Mouse (Mus musculus) retina, postnatal 1 day (tissue): ENCODE data around the gene Olfr1089.

Experiments used
- DNase-seq: peaks from one replicate; pipeline ENCODE4 v3.0.0-alpha.2; 2012

The Olfr1089 gene

GRCm38 (mm10) chr2:86733601-86734000, at the start of gene Olfr1089:
Gene Olfr1089 (minus strand): TSS chr2:86733701.
- no peak for DNase-seq

DNA sequence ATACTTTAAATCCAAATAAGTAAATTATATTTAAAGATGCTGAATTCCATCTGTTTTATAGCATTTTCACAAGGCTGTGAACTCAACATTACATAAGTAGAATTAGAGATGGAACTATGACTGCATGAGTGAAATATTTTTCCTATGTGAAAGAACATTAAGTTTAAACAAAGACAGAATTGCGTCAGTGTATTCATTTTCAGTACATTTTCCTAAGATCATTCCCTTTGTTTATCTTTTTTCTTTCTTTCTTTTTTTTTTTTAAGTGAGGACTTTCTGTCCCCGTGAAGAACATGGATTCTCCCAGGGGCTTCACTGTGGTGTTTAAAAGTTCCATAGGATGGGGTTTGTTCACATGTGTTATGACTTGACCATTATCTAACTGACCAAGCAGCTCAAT, 48.7 kb upstream of the Olfr1089 start, which contains the start of gene Olfr1093:
Gene Olfr1093 (plus strand): TSS at position 301 of the 400 bp plus-strand sequence.
- no peak for DNase-seq

DNA sequence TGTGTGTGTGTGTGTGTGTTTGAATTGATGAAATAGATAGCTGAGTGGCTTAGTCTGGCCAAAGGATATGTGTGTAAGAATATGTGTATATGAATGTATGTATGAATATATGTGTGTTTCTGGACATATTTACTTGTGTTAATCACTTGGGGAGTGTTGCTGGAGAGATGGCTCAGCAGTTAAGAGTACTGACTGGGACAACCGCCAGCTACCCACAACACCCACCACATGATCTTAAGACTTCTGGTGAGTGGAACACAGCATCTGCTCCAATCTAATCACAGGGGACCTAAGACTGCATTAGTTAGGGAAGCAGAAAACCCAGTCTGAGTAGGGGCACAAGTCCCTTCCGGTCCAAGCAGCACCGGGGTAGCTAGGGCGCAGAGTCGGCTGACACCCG, 27.5 kb upstream of the Olfr1089 start:
- DNase-seq: no peak

DNA sequence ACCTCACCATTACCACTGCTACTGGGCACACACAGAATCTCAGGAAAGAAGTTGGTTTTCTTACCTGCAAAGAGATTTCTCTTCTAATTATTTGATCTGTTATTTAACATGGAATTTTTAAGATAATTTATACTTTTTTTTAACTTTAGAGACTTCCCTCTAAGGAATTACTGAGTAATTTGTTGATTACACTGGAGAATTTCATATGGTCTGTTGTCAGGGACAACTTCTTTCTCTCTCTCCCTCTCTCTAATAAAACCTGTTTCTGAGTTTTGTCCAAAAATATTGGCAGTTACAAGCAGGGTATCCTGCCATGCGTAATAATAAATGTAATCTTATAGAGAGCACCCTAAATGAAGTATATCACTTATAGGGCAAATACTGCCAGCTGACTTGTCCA, 25.4 kb upstream of the Olfr1089 start, which contains the start of gene Olfr1090:
Gene Olfr1090 (minus strand): TSS at position 101 of the 400 bp plus-strand sequence.
- no peak for DNase-seq

GRCm38 (mm10) chr2:86698295-86698694, 35.2 kb downstream of the Olfr1089 start, which contains the start of gene Olfr1087:
Gene Olfr1087 (minus strand): TSS chr2:86698395.
- no peak for DNase-seq
